Mouse (Mus musculus) lung, postnatal 0 days (tissue): ENCODE measurements around the gene E030018B13Rik.

Experiments
- CTCF ChIP-seq: IDR thresholded peaks from 2 replicates; pipeline ENCODE4 v1.5.1; 2016; ENCODE audit warnings: antibody characterized with exemption, mild to moderate bottlenecking
- EP300 ChIP-seq: IDR thresholded peaks from 2 replicates; pipeline ENCODE4 v1.6.1; 2016; ENCODE audit warnings: antibody characterized with exemption, mild to moderate bottlenecking, control low read depth

DNA sequence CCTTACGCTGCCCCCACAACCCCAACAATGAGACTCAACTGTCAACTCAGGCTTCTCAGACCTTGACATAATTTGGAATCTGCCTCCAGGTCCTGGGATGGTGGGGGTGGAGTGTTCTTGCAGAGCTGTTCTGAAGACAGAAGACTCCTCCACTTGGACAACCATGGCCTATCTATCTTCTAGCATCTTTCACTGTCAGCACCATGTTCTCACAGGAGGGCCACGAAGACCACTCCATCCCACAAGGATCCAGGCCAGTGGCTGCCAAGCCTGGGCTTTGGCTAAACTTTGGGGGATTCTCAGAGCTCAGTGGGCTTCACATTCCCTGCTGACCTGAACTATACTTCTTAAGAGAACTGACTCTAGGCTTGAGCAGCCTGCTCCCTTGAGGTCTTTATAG lies 1.8 kb upstream of the E030018B13Rik start:
- TF ChIP-seq CTCF (no peak), EP300 (no peak)
